Comparison of ENCODE assay signal across 9 mouse cellular contexts in genomic region chr1:171566777-171567176, GRCm38 (mm10). TPM values are rescaled to one million over a fixed set of nuclear protein-coding genes. Genes with fewer than 3 reads are reported as not detected.
DNase-seq lines count a peak whose midpoint lies in the region; ATAC-seq and TF ChIP-seq lines count a peak whose summit lies in the region.
"Had no signal": no experiment of that assay in that cellular context is flagged by ENCODE, and none has a peak within 500 bp of the region (broad histone marks: within the 10 kb centered on the region; RNA-seq: fewer than 3 reads in every experiment).

No protein-coding gene starts in this region.

- no peaks in the 10 kb centered on the region for H3K9me3 ChIP-seq in hindbrain, embryonic 10.5 days
- no peaks in the 10 kb centered on the region for H3K9me3 ChIP-seq in midbrain, embryonic 13.5 days
- no peaks in the 10 kb centered on the region for H3K9me3 ChIP-seq in stomach, embryonic 16.5 days (replicated peaks; ENCODE audit: control insufficient read depth, low read length)
- H3K9me3 ChIP-seq: embryonic facial prominence, embryonic 15.5 days had no signal

- H3K4me2 ChIP-seq in midbrain, embryonic 13.5 days (replicated peaks) = no peak overlapping the region
- no peak overlapping the region for H3K4me2 ChIP-seq in stomach, embryonic 16.5 days (ENCODE audit: low read depth, low read length)
- H3K4me2 ChIP-seq: embryonic facial prominence, embryonic 15.5 days had no signal

- no peak overlapping the region for H3K9ac ChIP-seq in midbrain, embryonic 13.5 days (replicated peaks)
- H3K9ac ChIP-seq in stomach, embryonic 16.5 days (ENCODE audit: low read length) = no peak overlapping the region
- H3K9ac ChIP-seq: embryonic facial prominence, embryonic 15.5 days had no signal

- no peaks in the 10 kb centered on the region for H3K27me3 ChIP-seq in hindbrain, embryonic 10.5 days (ENCODE audit: insufficient read depth, poor library complexity, severe bottlenecking)
- no peaks in the 10 kb centered on the region for H3K27me3 ChIP-seq in midbrain, embryonic 13.5 days
- H3K27me3 ChIP-seq in stomach, embryonic 16.5 days (ENCODE audit: control insufficient read depth, insufficient read depth, low read length) = no peaks in the 10 kb centered on the region
- H3K27me3 ChIP-seq: embryonic facial prominence, embryonic 15.5 days had no signal

- no peak for TF ChIP-seq POLR2A in lung, adult 2 months (IDR thresholded peaks at IDR 0.05; ENCODE audit: borderline replicate concordance, extremely low read depth, low read depth, low read length)
- no peak for TF ChIP-seq POLR2A in cortical plate, adult 2 months (IDR thresholded peaks at IDR 0.05; ENCODE audit: extremely low read depth, insufficient read depth, low read length)

- H3K4me1 ChIP-seq in lung, adult 2 months (ENCODE audit: control insufficient read depth, insufficient read depth, low read length) = no peaks in the 10 kb centered on the region
- no peaks in the 10 kb centered on the region for H3K4me1 ChIP-seq in cortical plate, adult 2 months (ENCODE audit: control insufficient read depth, insufficient read depth, low read length)
- H3K4me1 ChIP-seq in hindbrain, embryonic 10.5 days (replicated peaks) = 0 out of 2 replicates have a peak, but pooled peaks cover 1% of the 10 kb centered on the region
- no peaks in the 10 kb centered on the region for H3K4me1 ChIP-seq in midbrain, embryonic 13.5 days (replicated peaks)
- no peaks in the 10 kb centered on the region for H3K4me1 ChIP-seq in stomach, embryonic 16.5 days (ENCODE audit: control insufficient read depth, insufficient read depth, low read length)
- H3K4me1 ChIP-seq: embryonic facial prominence, embryonic 15.5 days had no signal

- H3K36me3 ChIP-seq in hindbrain, embryonic 10.5 days = no peaks in the 10 kb centered on the region
- H3K36me3 ChIP-seq in midbrain, embryonic 13.5 days = no peaks in the 10 kb centered on the region
- H3K36me3 ChIP-seq in stomach, embryonic 16.5 days (ENCODE audit: control insufficient read depth, insufficient read depth, low read length) = no peaks in the 10 kb centered on the region
- H3K36me3 ChIP-seq: embryonic facial prominence, embryonic 15.5 days had no signal

- no peak overlapping the region for H3K27ac ChIP-seq in cortical plate, adult 2 months (ENCODE audit: insufficient read depth, low read length)
- no peak overlapping the region for H3K27ac ChIP-seq in hindbrain, embryonic 10.5 days
- no peak overlapping the region for H3K27ac ChIP-seq in midbrain, embryonic 13.5 days
- H3K27ac ChIP-seq in stomach, embryonic 16.5 days (ENCODE audit: low read length) = no peak overlapping the region
- H3K27ac ChIP-seq: embryonic facial prominence, embryonic 15.5 days had no signal

- WGBS in lung, adult 2 months = 18% methylated on average over 8 of the region's 8 CpGs
- WGBS in hindbrain, embryonic 10.5 days = 27% methylated on average over 8 of the region's 8 CpGs
- 27% methylated on average over 8 of the region's 8 CpGs for WGBS in midbrain, embryonic 13.5 days
- 23% methylated on average over 8 of the region's 8 CpGs for WGBS in stomach, embryonic 16.5 days

- peak; percentile 28 to 37 for DNase-seq in lung, adult 18-20 months
- no peak for DNase-seq in lung, adult 2 months
- DNase-seq in adrenal gland, adult 18-20 months (ENCODE audit: low spot score in 2 of 2) = peak; percentile 56
- peak; percentile 42 for DNase-seq in hindbrain, embryonic 10.5 days (ENCODE audit: low spot score)
- peak; percentile 51 to 64 for DNase-seq in layer of hippocampus, postnatal 10 days (ENCODE audit: low spot score in 2 of 2)

- no peak overlapping the region for H3K4me3 ChIP-seq in lung, adult 2 months (replicated peaks; ENCODE audit: extremely low read depth, low read depth, low read length)
- H3K4me3 ChIP-seq in cortical plate, adult 2 months (ENCODE audit: insufficient read depth, low read length) = no peak overlapping the region
- no peak overlapping the region for H3K4me3 ChIP-seq in hindbrain, embryonic 10.5 days
- H3K4me3 ChIP-seq in midbrain, embryonic 13.5 days (replicated peaks) = no peak overlapping the region
- H3K4me3 ChIP-seq in stomach, embryonic 16.5 days (replicated peaks; ENCODE audit: low read length) = no peak overlapping the region
- H3K4me3 ChIP-seq: embryonic facial prominence, embryonic 15.5 days had no signal

- ATAC-seq in midbrain, embryonic 13.5 days = 0 out of 2 replicates have a peak, but pooled peaks have one; percentile 56
- 0 out of 2 replicates have a peak, but pooled peaks have one; percentile 23 for ATAC-seq in stomach, embryonic 16.5 days (ENCODE audit: insufficient read depth, low FRiP score)

- TF ChIP-seq CTCF in lung, adult 2 months (IDR thresholded peaks at IDR 0.05; ENCODE audit: insufficient read depth, low read length) = no peak; the same call in 1 of the 2 replicates
- TF ChIP-seq CTCF in cortical plate, adult 2 months (IDR thresholded peaks at IDR 0.05; ENCODE audit: extremely low read depth, insufficient read depth, low read length) = peak; percentile 60; the same call in 1 of the 2 replicates

RNA-seq across cellular contexts. Expression of gene Cd244a, which starts 7.8 kb away (rescaled TPM):
- 1.8 and 3.1 TPM in 2 replicates for polyA plus RNA-seq in lung, adult 2 months (2012; rRNA removed)
- under 1 TPM; 0.50 to 0.80 TPM for total RNA-seq in adrenal gland, adult 18-20 months (2021)
- 0.06 TPM in 1 of 2 replicates, not detected in the other for polyA plus RNA-seq in cortical plate, adult 2 months (2012; rRNA removed)
- 0.09 TPM in 1 of 2 replicates, not detected in the other for polyA plus RNA-seq in hindbrain, embryonic 10.5 days (2016; fragmentation: Nextera tagmentation; extraction: Ambion mirVana)
- not detected for total RNA-seq in layer of hippocampus, postnatal 10 days (2021)
- polyA plus RNA-seq in midbrain, embryonic 13.5 days (2015; fragmentation: Nextera tagmentation; extraction: Ambion mirVana) = not detected in 2 replicates
- 0.81 and 1.4 TPM in 2 replicates for polyA plus RNA-seq in stomach, embryonic 16.5 days (2015; fragmentation: Nextera tagmentation; extraction: Ambion mirVana)

RNA-seq across cellular contexts. Expression of gene Itln1, which starts 31.7 kb away (rescaled TPM):
- polyA plus RNA-seq in lung, adult 2 months (2012; rRNA removed) = 0.64 TPM in 1 of 2 replicates, not detected in the other
- total RNA-seq in adrenal gland, adult 18-20 months (2021) = not detected
- polyA plus RNA-seq in cortical plate, adult 2 months (2012; rRNA removed) = not detected in 2 replicates
- not detected in 2 replicates for polyA plus RNA-seq in hindbrain, embryonic 10.5 days (2016; fragmentation: Nextera tagmentation; extraction: Ambion mirVana)
- total RNA-seq in layer of hippocampus, postnatal 10 days (2021) = not detected
- not detected in 2 replicates for polyA plus RNA-seq in midbrain, embryonic 13.5 days (2015; fragmentation: Nextera tagmentation; extraction: Ambion mirVana)
- not detected in 2 replicates for polyA plus RNA-seq in stomach, embryonic 16.5 days (2015; fragmentation: Nextera tagmentation; extraction: Ambion mirVana)

RNA-seq across cellular contexts. Expression of gene Ly9, which starts 40.4 kb away (rescaled TPM):
- 2.2 and 2.6 TPM in 2 replicates for polyA plus RNA-seq in lung, adult 2 months (2012; rRNA removed)
- 1 to 10 TPM in 1 of 2 experiments, under 1 TPM in 1; 0.89 to 3.0 TPM for total RNA-seq in adrenal gland, adult 18-20 months (2021)
- polyA plus RNA-seq in cortical plate, adult 2 months (2012; rRNA removed) = 0.26 and 0.27 TPM in 2 replicates
- polyA plus RNA-seq in hindbrain, embryonic 10.5 days (2016; fragmentation: Nextera tagmentation; extraction: Ambion mirVana) = 0.09 TPM in 1 of 2 replicates, not detected in the other
- total RNA-seq in layer of hippocampus, postnatal 10 days (2021) = under 1 TPM in 1 of 2 experiments, not detected in 1; 0.30 TPM
- polyA plus RNA-seq in midbrain, embryonic 13.5 days (2015; fragmentation: Nextera tagmentation; extraction: Ambion mirVana) = not detected in 2 replicates
- polyA plus RNA-seq in stomach, embryonic 16.5 days (2015; fragmentation: Nextera tagmentation; extraction: Ambion mirVana) = 0.62 and 0.84 TPM in 2 replicates
